Mouse (Mus musculus) brain, adult 10 weeks (tissue): ENCODE data around the gene Tacc3. TPM values are rescaled to one million over a fixed set of nuclear protein-coding genes. Genes with fewer than 3 reads are reported as not detected.

ENCODE experiments used
- polyA plus RNA-seq: library from polyadenylated mRNA; stranded (reverse); fragments of 350-450 nt; fragmentation: Illumina TruSeq; extraction: RNeasy Lipid Tissue Mini Kit (QIAGEN cat#74804); gene quantifications from one replicate; pipeline ENCODE4 v1.2.3, GENCODE M21; 2015; ENCODE audit warnings: low read depth, low replicate concordance

The Tacc3 gene
- polyA plus RNA-seq, result 6.2 TPM

GRCm38 (mm10) chr5:33657787-33658663 lies at the start of gene Tacc3, which contains the start of gene Tmem129:
TSS of gene Tacc3 (plus strand) at chr5:33658128.
TSS of gene Tmem129 (minus strand) at chr5:33658416.

DNA sequence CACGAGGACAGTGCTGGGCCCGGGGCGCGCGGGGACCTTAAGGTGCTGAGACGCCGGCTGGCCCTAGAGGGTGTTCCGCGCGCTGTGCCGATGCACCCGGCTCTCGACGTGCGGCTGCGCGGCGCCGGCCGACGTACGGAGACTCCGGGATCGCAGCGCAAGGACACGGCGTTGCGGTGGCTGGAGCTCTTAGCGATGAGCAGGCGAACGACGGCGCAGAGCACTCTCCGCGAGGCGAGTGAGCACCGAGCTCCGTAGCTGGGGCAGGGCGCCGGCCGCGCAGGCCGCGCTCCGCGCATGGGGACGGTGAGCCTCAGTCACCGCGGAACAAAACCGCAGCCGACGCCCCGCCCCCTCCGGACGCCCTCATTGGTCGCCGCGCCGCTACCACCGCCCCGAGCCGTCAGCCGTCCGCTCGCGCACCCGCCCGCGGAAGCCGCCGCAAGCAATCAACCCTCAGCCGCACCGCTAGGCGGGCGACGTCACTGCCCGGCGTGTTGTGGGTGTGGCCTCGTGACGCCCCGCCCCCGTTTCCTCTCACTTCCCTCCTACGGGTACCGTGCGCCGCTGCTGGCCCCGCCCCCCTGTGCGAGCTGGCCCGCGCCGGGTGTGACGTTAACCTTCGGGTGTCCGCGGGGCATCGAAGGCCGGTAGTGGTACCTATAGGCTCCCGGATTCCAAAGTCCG lies 28.5 kb upstream of the Tacc3 start, which contains the start of the genes Fam53a and Gm9903:
Fam53a (minus strand) TSS at position 335 of the 687 bp plus-strand sequence.
Gm9903 (plus strand) TSS at position 625 of the 687 bp plus-strand sequence.

DNA sequence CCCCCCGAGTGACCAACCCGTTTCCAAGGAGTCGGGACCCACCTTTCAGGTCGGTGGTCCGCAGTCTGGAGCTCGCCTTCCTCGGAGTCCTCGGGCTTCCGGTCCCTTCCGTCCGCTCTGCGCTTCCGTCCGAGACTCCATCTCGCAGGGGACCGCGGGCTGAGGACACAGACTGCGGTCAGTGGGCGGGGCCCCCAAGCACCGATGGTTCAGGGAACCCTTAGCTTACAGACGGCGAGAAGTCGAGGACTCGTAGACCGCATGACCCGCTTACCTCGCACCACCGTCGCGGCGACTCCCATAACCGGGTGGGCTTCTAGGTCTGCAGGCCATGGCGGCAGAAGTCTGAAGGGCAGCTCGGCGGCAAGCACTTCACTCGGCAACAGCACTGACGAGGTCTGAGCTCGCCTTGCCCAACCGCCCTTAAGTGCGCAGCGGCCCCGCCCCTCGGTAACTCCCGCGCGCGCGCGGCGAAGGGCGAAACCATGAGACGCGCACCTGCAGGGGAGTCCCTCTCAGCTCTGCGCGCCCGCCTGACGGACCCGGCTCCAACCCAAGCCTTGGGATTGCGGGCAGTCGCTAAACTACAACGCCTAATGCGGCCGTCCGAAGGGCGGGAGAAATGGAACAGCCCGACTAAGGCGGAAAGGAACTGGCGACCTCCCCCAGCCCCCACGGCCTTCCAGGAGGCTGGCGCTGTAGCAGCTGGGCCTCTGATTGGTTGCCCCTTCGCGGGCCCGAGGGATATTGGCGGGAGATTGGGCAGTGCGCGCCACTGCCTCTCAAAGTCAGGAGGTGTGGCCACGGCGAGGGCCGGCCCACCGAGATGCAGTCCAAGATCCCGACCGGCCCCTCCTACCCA lies 5.8 kb upstream of the Tacc3 start, which contains the start of gene Slbp:
Slbp (minus strand) TSS at position 654 of the 862 bp plus-strand sequence.

DNA sequence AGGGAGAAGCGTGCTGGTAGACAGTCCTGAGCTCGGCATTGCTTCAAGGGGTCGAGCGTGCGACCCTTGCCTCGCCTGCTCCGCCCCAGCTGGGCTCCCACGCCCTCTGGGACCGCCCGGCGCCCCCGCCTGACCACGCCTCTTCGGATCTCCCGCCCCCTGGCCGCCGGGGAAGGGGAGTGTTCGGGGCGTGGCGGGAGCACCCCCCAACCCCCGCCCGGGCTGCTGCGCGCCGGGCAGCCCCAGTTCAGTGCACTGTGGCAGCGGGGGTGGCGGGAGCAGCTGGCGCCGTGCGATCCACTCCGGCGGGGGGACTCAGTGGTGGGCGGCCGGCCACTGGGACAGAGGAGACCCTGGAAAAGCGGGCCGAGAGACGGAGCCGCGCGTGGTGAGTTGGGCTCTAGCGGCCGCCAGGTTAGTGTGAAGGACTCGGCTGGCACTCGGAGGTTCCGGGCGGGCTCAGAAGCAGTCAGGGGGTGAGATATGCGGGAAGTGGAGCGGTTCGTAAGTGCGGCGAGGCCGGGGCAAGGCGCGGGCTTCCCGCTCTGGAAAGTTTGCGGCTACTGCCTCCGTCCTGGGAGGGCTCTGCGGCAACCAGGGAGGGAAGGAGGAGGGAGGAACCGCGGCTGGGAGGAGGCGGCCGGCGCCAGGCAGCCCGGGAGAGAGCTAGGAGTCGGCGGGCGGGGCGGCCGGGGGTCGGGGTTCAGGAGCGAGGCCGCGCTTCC lies 63.8 kb downstream of the Tacc3 start, which contains the start of gene Fgfr3:
Fgfr3 (plus strand) TSS at position 134 of the 725 bp plus-strand sequence.

Other genes starting within 250 kb of the Tacc3 start
- not detected for gene Nkx1-1, start 224.2 kb upstream of the Tacc3 start, polyA plus RNA-seq
- 25.0 TPM for gene Fam53a, start 28.5 kb upstream of the Tacc3 start, polyA plus RNA-seq
- 0.43 TPM for gene Gm9903, start 28.2 kb upstream of the Tacc3 start, polyA plus RNA-seq
- 34.5 TPM for gene Slbp, start 5.6 kb upstream of the Tacc3 start, polyA plus RNA-seq
- gene Tmem129, start 288 bp downstream of the Tacc3 start, polyA plus RNA-seq, result 31.7 TPM
- gene Fgfr3, start 63.5 kb downstream of the Tacc3 start, polyA plus RNA-seq, result 96.3 TPM
- gene Letm1, start 124.7 kb downstream of the Tacc3 start, polyA plus RNA-seq, result 51.3 TPM
- 47.8 TPM for gene Nsd2, start 162.6 kb downstream of the Tacc3 start, polyA plus RNA-seq